Mouse (Mus musculus) embryonic facial prominence, embryonic 12.5 days (tissue): ENCODE measurements around the gene Pym1. TPM values are rescaled to one million over a fixed set of nuclear protein-coding genes. Genes with fewer than 3 reads are reported as not detected.

ENCODE experiments used
- ATAC-seq: fragments of 200-750 bp; cut with Nextera tagmentation; 2 replicates; pipeline ENCODE4 v1.8.0; 2017; ENCODE audit not compliant: insufficient number of reproducible peaks, insufficient read depth, low FRiP score, low TSS enrichment
- H3K27ac ChIP-seq: fragments of 300-500 bp; sonication (generic); 2 replicates; pipeline ENCODE4 v1.5.1; 2016; ENCODE audit warnings: mild to moderate bottlenecking
- H3K27me3 ChIP-seq: fragments of 300-500 bp; sonication (generic); 2 replicates; pipeline ENCODE4 v1.6.1; 2016; ENCODE audit warnings: mild to moderate bottlenecking, moderate library complexity
- H3K36me3 ChIP-seq: fragments of 300-500 bp; sonication (generic); 2 replicates; pipeline ENCODE4 v1.6.1; 2016; ENCODE audit warnings: mild to moderate bottlenecking
- H3K4me1 ChIP-seq: fragments of 300-500 bp; sonication (generic); 2 replicates; pipeline ENCODE4 v1.6.1; 2016
- H3K4me2 ChIP-seq: fragments of 300-500 bp; sonication (generic); replicated peaks from 2 replicates; pipeline ENCODE4 v1.6.1; 2016; ENCODE audit warnings: mild to moderate bottlenecking, moderate library complexity
- H3K4me3 ChIP-seq: fragments of 300-500 bp; sonication (generic); 2 replicates; pipeline ENCODE4 v1.5.1; 2016; ENCODE audit warnings: mild to moderate bottlenecking
- H3K9ac ChIP-seq: fragments of 300-500 bp; sonication (generic); 2 replicates; pipeline ENCODE4 v1.6.1; 2016; ENCODE audit warnings: mild to moderate bottlenecking, moderate library complexity
- H3K9me3 ChIP-seq: fragments of 300-500 bp; sonication (generic); 2 replicates; pipeline ENCODE4 v1.6.1; 2016; ENCODE audit warnings: mild to moderate bottlenecking, moderate library complexity
- WGBS: fragments of 180-500 bp; shearing (Covaris S2); methylation state at CpG from one replicate; pipeline ENCODE4 v1.1.7; 2016; 5-methylcytosine and 5-hydroxymethylcytosine counted together
- polyA plus RNA-seq: library from polyadenylated mRNA; unstranded; fragments of >200 nt; fragmentation: Nextera tagmentation; extraction: Ambion mirVana; gene quantifications from 2 replicates; pipeline ENCODE4 v1.2.1, GENCODE M21; 2016

Pym1 gene
- polyA plus RNA-seq, 1 experiment from 2014 or later = 53.1 TPM

DNA sequence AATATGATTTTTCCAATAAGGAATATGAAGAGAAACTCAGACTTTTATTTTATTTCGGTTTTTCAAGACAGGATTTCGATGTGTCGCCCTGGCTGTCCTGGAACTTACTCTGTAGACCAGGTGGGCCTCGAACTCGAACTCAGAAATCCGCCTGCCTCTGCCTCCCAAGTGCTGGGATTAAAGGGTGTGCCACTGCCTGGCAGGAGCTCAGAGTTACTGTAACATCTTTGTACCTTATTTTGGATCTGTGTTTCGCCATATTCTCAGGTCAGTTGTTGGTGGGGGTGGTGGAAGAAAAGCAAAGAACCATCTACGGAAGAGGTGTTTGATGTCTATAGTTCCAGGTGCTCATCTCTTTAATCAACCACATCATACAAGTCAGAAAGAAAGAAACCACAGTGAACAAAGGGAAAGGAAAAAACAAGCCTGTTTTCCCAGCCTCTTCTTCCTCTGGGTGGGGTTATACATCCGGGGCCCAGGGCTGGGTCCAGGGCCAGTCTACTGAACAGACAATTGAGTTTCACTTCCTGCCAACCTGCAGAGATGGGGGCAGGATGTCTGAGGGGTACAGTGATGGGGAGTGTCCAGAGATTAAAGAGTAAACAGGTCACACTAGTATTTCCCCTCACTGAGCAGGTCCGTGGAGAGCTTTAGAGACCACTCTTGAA lies 1.6 kb upstream of the Pym1 start:
- no peak overlapping the region for H3K9ac ChIP-seq
- no peak overlapping the region for H3K4me2 ChIP-seq
- 91% methylated on average over 10 of the region's 10 CpGs for WGBS
- H3K9me3 ChIP-seq = no peaks in the 10 kb centered on the region
- peaks cover 35% of the 10 kb centered on the region for H3K4me1 ChIP-seq
- H3K27ac ChIP-seq = no peak overlapping the region
- H3K27me3 ChIP-seq = peaks cover 4% of the 10 kb centered on the region
- H3K36me3 ChIP-seq = no peaks in the 10 kb centered on the region
- no peak overlapping the region for H3K4me3 ChIP-seq
- ATAC-seq = no peak

DNA sequence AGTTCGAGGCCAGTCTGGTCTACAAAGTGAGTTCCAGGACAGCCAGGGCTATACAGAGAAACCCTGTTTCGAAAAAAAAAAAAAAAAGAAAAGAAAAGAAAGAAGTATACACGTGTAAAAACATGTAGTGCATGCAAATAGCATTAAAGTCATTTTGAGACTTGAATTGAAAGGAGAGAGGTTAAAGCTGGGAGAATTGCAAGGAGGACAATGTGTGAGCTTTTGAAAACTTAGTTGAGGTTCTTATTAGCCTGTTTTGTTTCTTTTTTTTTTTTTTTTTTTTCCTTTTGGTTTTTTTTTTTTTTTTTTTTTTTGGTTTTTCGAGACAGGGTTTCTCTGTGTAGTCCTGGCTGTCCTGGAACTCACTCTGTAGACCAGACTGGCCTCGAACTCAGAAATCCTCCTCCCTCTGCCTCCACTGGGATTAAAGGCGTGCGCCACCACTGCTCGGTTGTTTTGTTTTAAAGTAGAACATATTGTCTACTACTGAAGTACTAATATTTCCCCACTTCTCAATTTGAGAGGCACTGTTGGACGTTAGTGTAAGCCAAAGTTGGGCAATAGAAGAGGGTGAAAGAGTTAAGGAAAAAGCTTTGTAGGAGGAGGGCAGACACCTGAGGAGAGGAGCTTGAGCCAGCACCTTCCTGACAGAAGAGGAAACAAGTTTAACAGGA lies 580 bp upstream of the Pym1 start:
- no peak; the same call in 1 of the 2 replicates for ATAC-seq
- H3K36me3 ChIP-seq = no peaks in the 10 kb centered on the region
- H3K9me3 ChIP-seq = no peaks in the 10 kb centered on the region
- H3K9ac ChIP-seq = peak overlapping the region; percentile 75; the same call in 1 of the 2 replicates
- 24% methylated on average over 9 of the region's 9 CpGs for WGBS
- H3K27me3 ChIP-seq = peaks cover 4% of the 10 kb centered on the region
- peak overlapping the region; percentile 74 for H3K4me3 ChIP-seq
- peak overlapping the region; percentile 85 for H3K4me2 ChIP-seq
- H3K4me1 ChIP-seq = peaks cover 35% of the 10 kb centered on the region
- H3K27ac ChIP-seq = peak overlapping the region; percentile 97

- peak overlapping the region; percentile 85 for H3K4me2 ChIP-seq
- peak; percentile 79 for ATAC-seq
- peak overlapping the region; percentile 75 for H3K9ac ChIP-seq
- peak overlapping the region; percentile 74 for H3K4me3 ChIP-seq
- no peaks in the 10 kb centered on the region; the same call in 1 of the 2 replicates for H3K27me3 ChIP-seq
- WGBS = under 1% methylated on average over 37 of the region's 37 CpGs
- peaks cover 6% of the 10 kb centered on the region; the same call in 1 of the 2 replicates for H3K36me3 ChIP-seq
- peak overlapping the region; percentile 97 for H3K27ac ChIP-seq
- H3K4me1 ChIP-seq = peaks cover 29% of the 10 kb centered on the region
- no peaks in the 10 kb centered on the region for H3K9me3 ChIP-seq
Observed at GRCm38 (mm10) chr10:128748252-128748864, 669 bp downstream of the Pym1 start.

- WGBS = 72% methylated on average over 2 of the region's 2 CpGs
- no peak overlapping the region for H3K27ac ChIP-seq
Observed at GRCm38 (mm10) chr10:128772895-128773294, 25.2 kb downstream of the Pym1 start.

DNA sequence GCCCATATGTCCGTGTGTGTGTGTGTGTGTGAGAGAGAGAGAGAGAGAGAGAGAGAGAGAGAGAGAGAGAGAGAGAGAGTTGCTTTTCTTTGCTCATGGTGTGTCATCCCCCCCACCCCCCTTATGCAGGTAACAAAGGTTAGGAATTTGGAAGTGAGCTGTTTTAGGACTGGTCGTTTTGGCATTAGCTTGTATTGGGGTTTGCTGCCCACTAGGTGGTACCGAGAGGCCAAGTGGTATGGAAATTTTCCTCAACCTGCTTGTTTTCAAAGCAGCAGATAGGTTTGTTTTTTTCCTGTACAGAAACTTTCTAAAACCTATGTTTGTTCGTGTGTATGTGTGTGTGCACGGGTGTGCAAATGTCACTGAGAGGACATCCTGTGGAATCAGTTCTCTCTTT lies 26.0 kb downstream of the Pym1 start:
- Histone ChIP-seq H3K4me1 (no peaks in the 10 kb centered on the region), H3K36me3 (no peaks in the 10 kb centered on the region), H3K9ac (no peak overlapping the region), H3K27me3 (no peaks in the 10 kb centered on the region), H3K27ac (no peak overlapping the region), H3K4me2 (no peak overlapping the region), H3K9me3 (no peaks in the 10 kb centered on the region), H3K4me3 (no peak overlapping the region)
- 24% methylated on average over 5 of the region's 5 CpGs for WGBS
- ATAC-seq = no peak

More at GRCm38 (mm10) chr10:128772895-128773294, 25.2 kb downstream of the Pym1 start:
- Histone ChIP-seq H3K9ac (no peak overlapping the region), H3K4me1 (no peaks in the 10 kb centered on the region), H3K27me3 (no peaks in the 10 kb centered on the region), H3K9me3 (no peaks in the 10 kb centered on the region), H3K36me3 (no peaks in the 10 kb centered on the region), H3K4me2 (no peak overlapping the region), H3K4me3 (no peak overlapping the region)
- ATAC-seq = no peak

- 0 out of 2 replicates have a peak, but pooled peaks cover 4% of the 10 kb centered on the region for H3K4me1 ChIP-seq
- 81% methylated on average over 2 of the region's 2 CpGs for WGBS
- no peak overlapping the region for H3K9ac ChIP-seq
- no peak overlapping the region for H3K4me3 ChIP-seq
- no peak overlapping the region for H3K4me2 ChIP-seq
- H3K36me3 ChIP-seq = no peaks in the 10 kb centered on the region
- no peak for ATAC-seq
- peak overlapping the region; percentile 84; the same call in 1 of the 2 replicates for H3K27ac ChIP-seq
- H3K9me3 ChIP-seq = 0 out of 2 replicates have a peak, but pooled peaks cover 3% of the 10 kb centered on the region
- H3K27me3 ChIP-seq = no peaks in the 10 kb centered on the region
Observed at GRCm38 (mm10) chr10:128778441-128778840, 30.8 kb downstream of the Pym1 start.

- peak; percentile 83; the same call in 1 of the 2 replicates for ATAC-seq
- 13% methylated on average over 8 of the region's 8 CpGs for WGBS
- H3K4me2 ChIP-seq = no peak overlapping the region
Observed at GRCm38 (mm10) chr10:128779011-128779795, 31.5 kb downstream of the Pym1 start.

DNA sequence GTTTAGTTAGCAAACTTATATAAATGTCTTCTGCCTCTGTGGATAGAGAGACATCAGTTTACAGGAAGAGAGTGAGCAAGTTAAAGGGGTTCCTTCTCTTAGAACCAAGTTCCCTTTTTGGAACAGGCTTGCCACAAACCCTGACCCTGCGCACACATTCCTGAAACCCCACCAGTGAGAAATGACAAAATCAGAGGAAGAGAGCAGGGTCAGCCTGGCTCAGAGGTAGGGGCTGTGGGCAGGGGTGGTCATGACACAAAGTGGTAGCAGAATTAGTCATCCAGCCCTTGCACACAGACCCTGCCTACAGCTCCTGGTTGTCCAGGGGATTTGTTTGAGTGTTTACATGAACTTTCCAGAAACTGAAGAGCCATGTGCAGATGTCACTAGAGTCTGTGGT lies 32.5 kb downstream of the Pym1 start:
- 0 out of 2 replicates have a peak, but pooled peaks cover 4% of the 10 kb centered on the region for H3K4me1 ChIP-seq
- H3K9ac ChIP-seq = no peak overlapping the region
- H3K4me3 ChIP-seq = no peak overlapping the region
- H3K9me3 ChIP-seq = peaks cover 15% of the 10 kb centered on the region
- H3K27ac ChIP-seq = no peak overlapping the region
- no peak for ATAC-seq
- no peaks in the 10 kb centered on the region for H3K36me3 ChIP-seq
- H3K27me3 ChIP-seq = no peaks in the 10 kb centered on the region
- 84% methylated on average over 1 of the region's 1 CpGs for WGBS
- H3K4me2 ChIP-seq = no peak overlapping the region

More at GRCm38 (mm10) chr10:128779011-128779795, 31.5 kb downstream of the Pym1 start:
- H3K9ac ChIP-seq = no peak overlapping the region
- H3K36me3 ChIP-seq = no peaks in the 10 kb centered on the region
- no peak overlapping the region for H3K4me3 ChIP-seq
- 0 out of 2 replicates have a peak, but pooled peaks cover 4% of the 10 kb centered on the region for H3K4me1 ChIP-seq
- H3K27ac ChIP-seq = peak overlapping the region; percentile 84
- H3K9me3 ChIP-seq = peaks cover 10% of the 10 kb centered on the region
- no peaks in the 10 kb centered on the region for H3K27me3 ChIP-seq

GRCm38 (mm10) chr10:128790398-128791124 lies 42.9 kb downstream of the Pym1 start, which contains the start of gene Mmp19:
Gene Mmp19 (plus strand): TSS chr10:128790910.
- no peak for ATAC-seq
- no peak within 1 kb of the TSS for H3K4me2 ChIP-seq
- no peak within 1 kb of the TSS for H3K27ac ChIP-seq
- no peaks in the 10 kb centered on the region for H3K9me3 ChIP-seq
- H3K27me3 ChIP-seq = no peaks in the 10 kb centered on the region
- no peaks in the 10 kb centered on the region for H3K4me1 ChIP-seq
- WGBS = 72% methylated on average over 7 of the region's 7 CpGs
- H3K4me3 ChIP-seq = no peak within 1 kb of the TSS
- no peaks in the 10 kb centered on the region for H3K36me3 ChIP-seq
- no peak within 1 kb of the TSS for H3K9ac ChIP-seq

- H3K9ac ChIP-seq = no peak overlapping the region
- no peaks in the 10 kb centered on the region for H3K36me3 ChIP-seq
- H3K27ac ChIP-seq = no peak overlapping the region
- H3K4me3 ChIP-seq = no peak overlapping the region
- H3K9me3 ChIP-seq = no peaks in the 10 kb centered on the region
- H3K27me3 ChIP-seq = no peaks in the 10 kb centered on the region
- no peak for ATAC-seq
- no peak overlapping the region for H3K4me2 ChIP-seq
- H3K4me1 ChIP-seq = no peaks in the 10 kb centered on the region
Observed at GRCm38 (mm10) chr10:128792041-128792440, 44.4 kb downstream of the Pym1 start.

DNA sequence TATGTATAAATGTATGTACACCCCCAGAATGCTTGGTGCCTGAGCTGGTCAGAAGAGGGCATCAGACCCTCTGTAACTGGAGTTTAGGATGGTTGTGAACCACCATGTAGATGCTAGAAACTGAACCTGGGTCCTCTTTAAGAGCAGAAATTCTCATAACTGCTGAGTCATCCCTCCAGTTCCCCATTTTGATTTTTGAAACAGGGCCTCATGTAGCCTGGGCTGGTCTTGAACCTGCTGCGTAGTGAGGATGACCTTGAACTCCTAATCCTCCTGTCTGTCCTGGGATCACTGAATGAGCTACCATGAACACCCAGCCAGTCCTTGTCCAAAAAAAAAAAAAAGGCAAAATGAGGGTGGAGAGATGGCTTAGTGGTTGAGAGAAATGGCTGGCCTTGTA lies 45.6 kb downstream of the Pym1 start:
- Histone ChIP-seq H3K4me3 (no peak overlapping the region), H3K9me3 (no peaks in the 10 kb centered on the region), H3K27me3 (no peaks in the 10 kb centered on the region), H3K27ac (no peak overlapping the region), H3K36me3 (no peaks in the 10 kb centered on the region), H3K9ac (no peak overlapping the region), H3K4me1 (no peaks in the 10 kb centered on the region), H3K4me2 (no peak overlapping the region)
- no peak for ATAC-seq
- WGBS = 93% methylated on average over 1 of the region's 1 CpGs
